Mouse (Mus musculus) midbrain, postnatal 0 days (tissue): ENCODE results near the gene Gm21969. TPM values are rescaled to one million over a fixed set of nuclear protein-coding genes. Genes with fewer than 3 reads are reported as not detected.

ENCODE experiments used
- ATAC-seq: fragments of 200-750 bp; cut with Nextera tagmentation; 2 replicates; pipeline ENCODE4 v1.8.0; 2017; ENCODE audit warnings: moderate number of reproducible peaks, mild to moderate bottlenecking, moderate TSS enrichment, moderate library complexity; ENCODE audit not compliant: low FRiP score
- DNase-seq: peaks from one replicate; pipeline ENCODE4 v3.0.0-alpha.2; 2015; ENCODE audit warnings: low spot score
- H3K27ac ChIP-seq: fragments of 300-500 bp; sonication (generic); 2 replicates; pipeline ENCODE4 v1.5.1; 2014; ENCODE audit warnings: low read depth, mild to moderate bottlenecking, low read length, mixed read lengths
- H3K27me3 ChIP-seq: fragments of 300-500 bp; sonication (generic); 2 replicates; pipeline ENCODE4 v1.6.1; 2014; ENCODE audit warnings: low read length, control low read depth, mixed read lengths; ENCODE audit not compliant: insufficient read depth
- H3K36me3 ChIP-seq: fragments of 300-500 bp; sonication (generic); 2 replicates; pipeline ENCODE4 v1.6.1; 2014; ENCODE audit warnings: low read length, control low read depth, mixed read lengths; ENCODE audit not compliant: insufficient read depth
- H3K4me1 ChIP-seq: fragments of 300-500 bp; sonication (generic); 2 replicates; pipeline ENCODE4 v1.6.1; 2014; ENCODE audit warnings: mild to moderate bottlenecking, control low read depth, antibody characterized with exemption, low read length, mixed read lengths; ENCODE audit not compliant: insufficient read depth
- H3K4me2 ChIP-seq: fragments of 300-500 bp; sonication (generic); 2 replicates; pipeline ENCODE4 v1.6.1; 2014; ENCODE audit warnings: low read depth, mild to moderate bottlenecking, low read length, mixed read lengths; ENCODE audit not compliant: poor library complexity, severe bottlenecking
- H3K4me3 ChIP-seq: fragments of 300-500 bp; sonication (generic); 2 replicates; pipeline ENCODE4 v1.5.1; 2014; ENCODE audit warnings: low read depth, mild to moderate bottlenecking, low read length, moderate library complexity
- H3K9ac ChIP-seq: fragments of 300-500 bp; sonication (generic); replicated peaks from 2 replicates; pipeline ENCODE4 v1.6.1; 2014; ENCODE audit warnings: mild to moderate bottlenecking, low read length, moderate library complexity, mixed read lengths; ENCODE audit not compliant: poor library complexity, severe bottlenecking
- H3K9me3 ChIP-seq: fragments of 300-500 bp; sonication (generic); 2 replicates; pipeline ENCODE4 v1.6.1; 2016; ENCODE audit warnings: low read length, control low read depth
- CTCF ChIP-seq: IDR thresholded peaks from 2 replicates; pipeline ENCODE4 v1.5.1; 2016; ENCODE audit warnings: antibody characterized with exemption, mild to moderate bottlenecking
- WGBS: fragments of 180-500 bp; shearing (Covaris S2); extraction: QIAGEN DNeasy Blood & Tissue Kit; methylation state at CpG from one replicate; pipeline ENCODE4 v1.1.7; 2014; 5-methylcytosine and 5-hydroxymethylcytosine counted together
- polyA plus RNA-seq: library from polyadenylated mRNA; unstranded; fragments of >200 nt; fragmentation: Nextera tagmentation; extraction: Ambion mirVana; gene quantifications from 2 replicates; pipeline ENCODE4 v1.2.1, GENCODE M21; 2015
- total RNA-seq: library from RNA; depleted of rRNA; stranded (reverse); fragments of >200 nt; gene quantifications from 2 replicates; pipeline ENCODE4 v1.2.3, GENCODE M21; 2014

Gm21969 gene
- total and polyA plus RNA-seq, 2 experiments from 2014 or later: not detected

GRCm38 (mm10) chr4:139661897-139662296 lies 58.9 kb downstream of the Gm21969 start:
- H3K4me1 ChIP-seq: no peaks in the 10 kb centered on the region
- no peaks in the 10 kb centered on the region for H3K27me3 ChIP-seq
- DNase-seq: peak; percentile 60
- H3K27ac ChIP-seq: no peak overlapping the region
- no peak for TF ChIP-seq CTCF
- no peak overlapping the region for H3K4me2 ChIP-seq
- H3K36me3 ChIP-seq: no peaks in the 10 kb centered on the region
- no peak overlapping the region for H3K9ac ChIP-seq
- no peak for ATAC-seq
- H3K9me3 ChIP-seq: no peaks in the 10 kb centered on the region
- WGBS: 75% methylated on average over 14 of the region's 14 CpGs
- H3K4me3 ChIP-seq: no peak overlapping the region

GRCm38 (mm10) chr4:139667632-139668031 lies 64.6 kb downstream of the Gm21969 start:
- no peak for TF ChIP-seq CTCF
- 69% methylated on average over 6 of the region's 6 CpGs for WGBS

GRCm38 (mm10) chr4:139669847-139670246 lies 66.9 kb downstream of the Gm21969 start:
- WGBS: 16% methylated on average over 6 of the region's 6 CpGs

More at GRCm38 (mm10) chr4:139667632-139668031, 64.6 kb downstream of the Gm21969 start:
- Histone ChIP-seq H3K36me3 (no peaks in the 10 kb centered on the region), H3K27me3 (no peaks in the 10 kb centered on the region), H3K4me2 (no peak overlapping the region), H3K4me3 (no peak overlapping the region), H3K9me3 (no peaks in the 10 kb centered on the region), H3K4me1 (no peaks in the 10 kb centered on the region), H3K27ac (no peak overlapping the region), H3K9ac (no peak overlapping the region)
- ATAC-seq (no peak), DNase-seq (peak; percentile 12)

GRCm38 (mm10) chr4:139675696-139676095 lies 72.7 kb downstream of the Gm21969 start:
- H3K4me2 ChIP-seq: no peak overlapping the region
- H3K36me3 ChIP-seq: no peaks in the 10 kb centered on the region
- H3K27me3 ChIP-seq: no peaks in the 10 kb centered on the region
- no peaks in the 10 kb centered on the region for H3K9me3 ChIP-seq
- H3K4me1 ChIP-seq: no peaks in the 10 kb centered on the region
- no peak overlapping the region for H3K27ac ChIP-seq
- no peak for TF ChIP-seq CTCF
- WGBS: 64% methylated on average over 9 of the region's 9 CpGs
- DNase-seq (peak; percentile 69), ATAC-seq (no peak)
- H3K4me3 ChIP-seq: no peak overlapping the region
- H3K9ac ChIP-seq: no peak overlapping the region

More at GRCm38 (mm10) chr4:139669847-139670246, 66.9 kb downstream of the Gm21969 start:
- Histone ChIP-seq H3K27me3 (no peaks in the 10 kb centered on the region), H3K4me2 (no peak overlapping the region), H3K27ac (no peak overlapping the region), H3K4me3 (no peak overlapping the region), H3K36me3 (no peaks in the 10 kb centered on the region), H3K4me1 (no peaks in the 10 kb centered on the region), H3K9me3 (no peaks in the 10 kb centered on the region), H3K9ac (no peak overlapping the region)
- peak; percentile 84 for TF ChIP-seq CTCF
- DNase-seq (peak; percentile 77), ATAC-seq (no peak)

- Histone ChIP-seq H3K27me3 (no peaks in the 10 kb centered on the region), H3K9me3 (peaks cover 10% of the 10 kb centered on the region; the same call in 1 of the 2 replicates), H3K4me2 (no peak overlapping the region), H3K4me3 (no peak overlapping the region), H3K4me1 (no peaks in the 10 kb centered on the region), H3K9ac (no peak overlapping the region), H3K27ac (no peak overlapping the region), H3K36me3 (no peaks in the 10 kb centered on the region)
- no peak for DNase-seq
- ATAC-seq: no peak
- TF ChIP-seq CTCF: no peak
- WGBS: 77% methylated on average over 22 of the region's 22 CpGs
Observed at GRCm38 (mm10) chr4:139683728-139684638, 81.0 kb downstream of the Gm21969 start.

- no peaks in the 10 kb centered on the region for H3K27me3 ChIP-seq
- H3K27ac ChIP-seq: no peak overlapping the region
- H3K4me1 ChIP-seq: no peaks in the 10 kb centered on the region
- H3K36me3 ChIP-seq: no peaks in the 10 kb centered on the region
- no peak overlapping the region for H3K9ac ChIP-seq
- DNase-seq (peak; percentile 72), ATAC-seq (no peak)
- H3K4me2 ChIP-seq: no peak overlapping the region
- 7% methylated on average over 3 of the region's 3 CpGs for WGBS
- H3K9me3 ChIP-seq: peaks cover 10% of the 10 kb centered on the region; the same call in 1 of the 2 replicates
- no peak overlapping the region for H3K4me3 ChIP-seq
- TF ChIP-seq CTCF: peak; percentile 87
Observed at GRCm38 (mm10) chr4:139684639-139685017, 81.6 kb downstream of the Gm21969 start.
